Comparison of ENCODE assay signal across 1 mouse cellular context in genomic region chr4:154916662-154917061, GRCm38 (mm10).
TF ChIP-seq lines count a peak whose summit lies in the region.

No protein-coding gene starts in this region.

TF ChIP-seq in CH12.LX, 34 proteins besides CTCF, POLR2A, EP300 and RAD21:
- TF ChIP-seq ZKSCAN1 (IDR thresholded peaks at IDR 0.05; ENCODE audit: borderline replicate concordance, low read depth, low read length) (no peak), PAX5 (IDR thresholded peaks at IDR 0.05; ENCODE audit: low read length) (no peak), UBTF (IDR thresholded peaks at IDR 0.05; ENCODE audit: low read depth, low read length) (no peak), CHD2 (IDR thresholded peaks at IDR 0.05; ENCODE audit: low read length) (no peak), USF2 (conservative IDR thresholded peaks at IDR 0.05; ENCODE audit: low read depth, low read length) (no peak), TBP (conservative IDR thresholded peaks at IDR 0.05; ENCODE audit: low read depth, low read length) (no peak), BHLHE40 (IDR thresholded peaks at IDR 0.05; ENCODE audit: low read depth, low read length) (no peak), ELF1 (IDR thresholded peaks at IDR 0.05; ENCODE audit: low read depth, low read length) (no peak), NRF1 (IDR thresholded peaks at IDR 0.05; ENCODE audit: low read depth, low read length) (no peak), POLR2AphosphoS2 (IDR thresholded peaks at IDR 0.05; ENCODE audit: low read depth, low read length) (no peak), ZMIZ1 (IDR thresholded peaks at IDR 0.05; ENCODE audit: low read depth, low read length) (no peak), KAT2A (IDR thresholded peaks at IDR 0.05; ENCODE audit: insufficient replicate concordance, low read length) (no peak), MAZ (IDR thresholded peaks at IDR 0.05; ENCODE audit: low read depth, low read length) (no peak), ZNF384 (IDR thresholded peaks at IDR 0.05; ENCODE audit: low read depth, low read length) (no peak), MAFK (IDR thresholded peaks at IDR 0.05; ENCODE audit: insufficient replicate concordance, low read length) (no peak), ETS1 (conservative IDR thresholded peaks at IDR 0.05; ENCODE audit: low read depth, low read length) (no peak), MAX (IDR thresholded peaks at IDR 0.05; ENCODE audit: low read length) (no peak), JUND (conservative IDR thresholded peaks at IDR 0.05; ENCODE audit: low read depth, low read length) (no peak), MXI1 (IDR thresholded peaks at IDR 0.05; ENCODE audit: low read depth, low read length) (no peak)
